Mouse (Mus musculus) brain, embryonic 14.5 days (tissue): ENCODE measurements around the gene Htr1d.

Source experiments
- CTCF ChIP-seq: fragments of 200-500 bp; IDR thresholded peaks from 2 replicates; pipeline ENCODE4 v1.5.1; 2012; ENCODE audit warnings: inconsistent platforms, mild to moderate bottlenecking, moderate library complexity, borderline replicate concordance; ENCODE audit not compliant: insufficient read depth, insufficient read length; ENCODE audit errors: extremely low read depth
- POLR2A ChIP-seq: fragments of 200-500 bp; IDR thresholded peaks from 2 replicates; pipeline ENCODE4 v1.6.1; 2012; ENCODE audit warnings: mild to moderate bottlenecking, inconsistent platforms, borderline replicate concordance; ENCODE audit not compliant: poor library complexity, insufficient read depth, insufficient read length, severe bottlenecking; ENCODE audit errors: extremely low read depth

DNA sequence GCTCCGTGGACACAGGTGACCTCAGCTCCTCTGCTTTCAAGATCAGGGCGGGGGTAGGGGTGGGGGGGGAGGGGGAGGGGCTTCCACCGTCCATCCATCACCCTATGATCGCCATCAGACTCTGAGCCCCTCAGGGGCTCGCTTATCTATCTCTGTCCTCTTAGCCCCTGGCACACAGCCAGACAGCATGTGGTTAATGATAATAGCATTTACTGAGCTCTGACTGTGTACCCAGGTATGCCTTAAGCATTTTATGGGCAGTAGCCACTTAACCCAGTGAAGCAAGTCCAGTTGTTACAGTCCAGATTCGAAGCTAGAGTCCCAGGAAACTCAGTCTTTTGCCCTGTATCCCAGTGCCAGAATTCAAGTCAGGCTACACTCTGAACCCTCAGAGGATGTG lies 28.2 kb downstream of the Htr1d start:
- TF ChIP-seq POLR2A (no peak), CTCF (no peak)
